Mouse (Mus musculus) cerebellum, adult 2 months (tissue): ENCODE results near the gene Kdm4b.

ENCODE experiments used
- CTCF ChIP-seq: fragments of 200-500 bp; IDR thresholded peaks from 2 replicates; pipeline ENCODE4 v1.5.1; 2011; ENCODE audit warnings: low read depth, mild to moderate bottlenecking, control low read depth, low read length, moderate library complexity, borderline replicate concordance; ENCODE audit not compliant: insufficient read depth
- POLR2A ChIP-seq: fragments of 200-500 bp; IDR thresholded peaks from 2 replicates; pipeline ENCODE4 v1.6.1; 2011; ENCODE audit warnings: low read length, control low read depth, borderline replicate concordance; ENCODE audit not compliant: insufficient read depth

GRCm38 (mm10) chr17:56294241-56294640 lies 31.6 kb upstream of the Kdm4b start:
- no peak for TF ChIP-seq CTCF
- no peak for TF ChIP-seq POLR2A
